Mouse (Mus musculus) hindbrain, embryonic 11.5 days (tissue): Measurements from ENCODE around the gene Dop1b. TPM values are rescaled to one million over a fixed set of nuclear protein-coding genes. Genes with fewer than 3 reads are reported as not detected.

Experiments used
- ATAC-seq: fragments of 200-750 bp; cut with Nextera tagmentation; 2 replicates; pipeline ENCODE4 v1.8.0; 2017; ENCODE audit warnings: mild to moderate bottlenecking, moderate TSS enrichment, moderate library complexity; ENCODE audit not compliant: low FRiP score
- DNase-seq: peaks from one replicate; pipeline ENCODE4 v3.0.0-alpha.2; 2015; ENCODE audit warnings: low spot score
- H3K27ac ChIP-seq: fragments of 300-500 bp; sonication (generic); 2 replicates; pipeline ENCODE4 v1.5.1; 2014; ENCODE audit warnings: mild to moderate bottlenecking, low read depth, low read length
- H3K27me3 ChIP-seq: fragments of 300-500 bp; sonication (generic); 2 replicates; pipeline ENCODE4 v1.6.1; 2014; ENCODE audit warnings: mild to moderate bottlenecking, low read length, moderate library complexity, mixed read lengths; ENCODE audit not compliant: control insufficient read depth, insufficient read depth
- H3K36me3 ChIP-seq: fragments of 300-500 bp; sonication (generic); 2 replicates; pipeline ENCODE4 v1.6.1; 2014; ENCODE audit warnings: mild to moderate bottlenecking, low read length, moderate library complexity, mixed read lengths; ENCODE audit not compliant: control insufficient read depth, insufficient read depth
- H3K4me1 ChIP-seq: fragments of 300-500 bp; sonication (generic); replicated peaks from 2 replicates; pipeline ENCODE4 v1.6.1; 2014; ENCODE audit warnings: low read length, mixed read lengths; ENCODE audit not compliant: control insufficient read depth, insufficient read depth
- H3K4me2 ChIP-seq: fragments of 300-500 bp; sonication (generic); replicated peaks from 2 replicates; pipeline ENCODE4 v1.6.1; 2014; ENCODE audit warnings: mild to moderate bottlenecking, low read depth, low read length
- H3K4me3 ChIP-seq: fragments of 300-500 bp; sonication (generic); 2 replicates; pipeline ENCODE4 v1.5.1; 2014; ENCODE audit warnings: low read depth, low read length
- H3K9ac ChIP-seq: fragments of 300-500 bp; sonication (generic); 2 replicates; pipeline ENCODE4 v1.6.1; 2014; ENCODE audit warnings: low read depth, low read length
- H3K9me3 ChIP-seq: fragments of 300-500 bp; sonication (generic); 2 replicates; pipeline ENCODE4 v1.6.1; 2016; ENCODE audit warnings: low read length; ENCODE audit not compliant: control insufficient read depth
- WGBS: fragments of 180-500 bp; shearing (Covaris S2); extraction: QIAGEN DNeasy Blood & Tissue Kit; methylation state at CpG from one replicate; pipeline ENCODE4 v1.1.7; 2014; 5-methylcytosine and 5-hydroxymethylcytosine counted together
- polyA plus RNA-seq: library from polyadenylated mRNA; unstranded; fragments of >200 nt; fragmentation: Nextera tagmentation; extraction: Ambion mirVana; gene quantifications from 2 replicates; pipeline ENCODE4 v1.2.1, GENCODE M21; 2014

Dop1b gene
- polyA plus RNA-seq, 1 experiment from 2014 or later = 19.6 TPM

GRCm38 (mm10) chr16:93722476-93722875 lies 10.8 kb downstream of the Dop1b start:
- no peak for DNase-seq
- no peak overlapping the region for H3K4me3 ChIP-seq
- no peaks in the 10 kb centered on the region for H3K27me3 ChIP-seq
- H3K4me1 ChIP-seq = no peaks in the 10 kb centered on the region
- ATAC-seq = no peak
- H3K36me3 ChIP-seq = no peaks in the 10 kb centered on the region
- 71% methylated on average over 2 of the region's 2 CpGs for WGBS
- no peak overlapping the region for H3K9ac ChIP-seq
- H3K4me2 ChIP-seq = no peak overlapping the region
- H3K9me3 ChIP-seq = no peaks in the 10 kb centered on the region
- no peak overlapping the region for H3K27ac ChIP-seq

- no peak overlapping the region for H3K9ac ChIP-seq
- no peak overlapping the region for H3K4me3 ChIP-seq
- H3K27ac ChIP-seq = no peak overlapping the region
- H3K4me1 ChIP-seq = no peaks in the 10 kb centered on the region
- no peaks in the 10 kb centered on the region for H3K27me3 ChIP-seq
- H3K4me2 ChIP-seq = no peak overlapping the region
- ATAC-seq (no peak), DNase-seq (no peak)
- no peaks in the 10 kb centered on the region for H3K36me3 ChIP-seq
- H3K9me3 ChIP-seq = no peaks in the 10 kb centered on the region
- 70% methylated on average over 8 of the region's 8 CpGs for WGBS
Measured at GRCm38 (mm10) chr16:93725417-93726144, 13.9 kb downstream of the Dop1b start.

- DNase-seq = no peak
- Histone ChIP-seq H3K9me3 (no peaks in the 10 kb centered on the region), H3K4me2 (no peak overlapping the region), H3K4me3 (no peak overlapping the region), H3K9ac (no peak overlapping the region), H3K4me1 (no peaks in the 10 kb centered on the region), H3K27me3 (no peaks in the 10 kb centered on the region), H3K27ac (no peak overlapping the region), H3K36me3 (no peaks in the 10 kb centered on the region)
- no peak for ATAC-seq
- 93% methylated on average over 4 of the region's 4 CpGs for WGBS
Measured at GRCm38 (mm10) chr16:93726186-93726585, 14.5 kb downstream of the Dop1b start.

- 79% methylated on average over 9 of the region's 9 CpGs for WGBS
- no peaks in the 10 kb centered on the region for H3K27me3 ChIP-seq
- ATAC-seq (no peak), DNase-seq (no peak)
- H3K27ac ChIP-seq = no peak overlapping the region
- H3K36me3 ChIP-seq = no peaks in the 10 kb centered on the region
- H3K4me3 ChIP-seq = no peak overlapping the region
- H3K4me2 ChIP-seq = no peak overlapping the region
- no peaks in the 10 kb centered on the region for H3K9me3 ChIP-seq
- H3K4me1 ChIP-seq = no peaks in the 10 kb centered on the region
- H3K9ac ChIP-seq = no peak overlapping the region
Measured at GRCm38 (mm10) chr16:93728676-93729075, 17.0 kb downstream of the Dop1b start.

- WGBS = 84% methylated on average over 23 of the region's 23 CpGs
- ATAC-seq (no peak), DNase-seq (no peak)
- Histone ChIP-seq H3K9me3 (no peaks in the 10 kb centered on the region), H3K4me3 (no peak overlapping the region), H3K27ac (no peak overlapping the region), H3K4me1 (no peaks in the 10 kb centered on the region), H3K9ac (no peak overlapping the region), H3K27me3 (no peaks in the 10 kb centered on the region), H3K36me3 (no peaks in the 10 kb centered on the region), H3K4me2 (no peak overlapping the region)
Measured at GRCm38 (mm10) chr16:93729801-93730721, 18.4 kb downstream of the Dop1b start.

GRCm38 (mm10) chr16:93731310-93731709 lies 19.6 kb downstream of the Dop1b start:
- DNase-seq (no peak), ATAC-seq (no peak)
- no peak overlapping the region for H3K9ac ChIP-seq
- no peaks in the 10 kb centered on the region for H3K36me3 ChIP-seq
- H3K4me3 ChIP-seq = no peak overlapping the region
- no peaks in the 10 kb centered on the region for H3K4me1 ChIP-seq
- no peak overlapping the region for H3K4me2 ChIP-seq
- WGBS = 95% methylated on average over 8 of the region's 8 CpGs
- H3K9me3 ChIP-seq = no peaks in the 10 kb centered on the region
- H3K27me3 ChIP-seq = no peaks in the 10 kb centered on the region
- no peak overlapping the region for H3K27ac ChIP-seq

- H3K4me1 ChIP-seq = no peaks in the 10 kb centered on the region
- H3K36me3 ChIP-seq = no peaks in the 10 kb centered on the region
- no peak overlapping the region for H3K9ac ChIP-seq
- DNase-seq (no peak), ATAC-seq (no peak)
- H3K27ac ChIP-seq = no peak overlapping the region
- H3K9me3 ChIP-seq = no peaks in the 10 kb centered on the region
- no peaks in the 10 kb centered on the region for H3K27me3 ChIP-seq
- no peak overlapping the region for H3K4me2 ChIP-seq
- WGBS = 68% methylated on average over 18 of the region's 18 CpGs
- no peak overlapping the region for H3K4me3 ChIP-seq
Measured at GRCm38 (mm10) chr16:93732875-93733569, 21.3 kb downstream of the Dop1b start.

GRCm38 (mm10) chr16:93739251-93739650 lies 27.5 kb downstream of the Dop1b start:
- H3K27me3 ChIP-seq = no peaks in the 10 kb centered on the region
- WGBS = 94% methylated on average over 11 of the region's 11 CpGs
- H3K27ac ChIP-seq = no peak overlapping the region
- H3K9ac ChIP-seq = no peak overlapping the region
- 0 out of 2 replicates have a peak, but pooled peaks cover 2% of the 10 kb centered on the region for H3K36me3 ChIP-seq
- no peak for DNase-seq
- no peak for ATAC-seq
- H3K4me1 ChIP-seq = no peaks in the 10 kb centered on the region
- H3K4me2 ChIP-seq = no peak overlapping the region
- no peak overlapping the region for H3K4me3 ChIP-seq
- H3K9me3 ChIP-seq = no peaks in the 10 kb centered on the region
